In genomic region chr12:111166681-111167289, GRCm38 (mm10) we compare ENCODE assay signal across 9 mouse cellular contexts. TPM values are rescaled to one million over a fixed set of nuclear protein-coding genes. Genes with fewer than 3 reads are reported as not detected.
DNase-seq lines count a peak whose midpoint lies in the region; ATAC-seq and TF ChIP-seq lines count a peak whose summit lies in the region.
"Had no signal": no experiment of that assay in that cellular context is flagged by ENCODE, and none has a peak within 500 bp of the region (broad histone marks: within the 10 kb centered on the region; RNA-seq: fewer than 3 reads in every experiment).

No protein-coding gene starts in this region.

- H3K36me3 ChIP-seq in forebrain, embryonic 13.5 days (ENCODE audit: poor library complexity, severe bottlenecking), result peaks cover 7% of the 10 kb centered on the region; the same call in 1 of the 2 replicates
- H3K36me3 ChIP-seq in intestine, embryonic 15.5 days, result no peaks in the 10 kb centered on the region
- 0 out of 2 replicates have a peak, but pooled peaks cover 2% of the 10 kb centered on the region for H3K36me3 ChIP-seq in lung, postnatal 0 days (ENCODE audit: insufficient read depth, low read length)

- TF ChIP-seq EP300 in lung, postnatal 0 days (IDR thresholded peaks at IDR 0.05), result no peak

- WGBS in lung, adult 2 months, result under 1% methylated on average over 48 of the region's 48 CpGs
- under 1% methylated on average over 46 of the region's 48 CpGs for WGBS in forebrain, embryonic 13.5 days
- WGBS in intestine, embryonic 15.5 days, result under 1% methylated on average over 48 of the region's 48 CpGs
- WGBS in lung, postnatal 0 days, result under 1% methylated on average over 39 of the region's 48 CpGs

- DNase-seq in lung, adult 2 months, result peak; percentile 52
- no peak for DNase-seq in lung, postnatal 25 days (ENCODE audit: low spot score)
- peak; percentile 39 to 61 for DNase-seq in adrenal gland, postnatal 36 days
- DNase-seq in lung, postnatal 0 days (ENCODE audit: low spot score), result peak; percentile 25
- DNase-seq in spleen, postnatal 10 days (ENCODE audit: low spot score in 2 of 2), result peak; percentile 29 to 46

- H3K27me3 ChIP-seq in forebrain, embryonic 13.5 days, result no peaks in the 10 kb centered on the region
- no peaks in the 10 kb centered on the region for H3K27me3 ChIP-seq in intestine, embryonic 15.5 days (replicated peaks)
- H3K27me3 ChIP-seq in lung, postnatal 0 days (replicated peaks; ENCODE audit: insufficient read depth, low read length), result no peaks in the 10 kb centered on the region

- peak overlapping the region; percentile 83 for H3K4me2 ChIP-seq in forebrain, embryonic 13.5 days
- H3K4me2 ChIP-seq in intestine, embryonic 15.5 days (replicated peaks), result peak overlapping the region; percentile 82
- H3K4me2 ChIP-seq in lung, postnatal 0 days (replicated peaks; ENCODE audit: low read depth, low read length), result peak overlapping the region; percentile 92

- peak overlapping the region; percentile 64 for H3K4me3 ChIP-seq in lung, adult 2 months (replicated peaks; ENCODE audit: extremely low read depth, low read depth, low read length)
- peak overlapping the region; percentile 86 for H3K4me3 ChIP-seq in forebrain, embryonic 13.5 days
- H3K4me3 ChIP-seq in intestine, embryonic 15.5 days (replicated peaks), result peak overlapping the region; percentile 78
- H3K4me3 ChIP-seq in lung, postnatal 0 days (ENCODE audit: low read depth, low read length), result peak overlapping the region; percentile 65

- H3K27ac ChIP-seq in forebrain, embryonic 13.5 days, result peak overlapping the region; percentile 91
- H3K27ac ChIP-seq in intestine, embryonic 15.5 days, result peak overlapping the region; percentile 79
- H3K27ac ChIP-seq in lung, postnatal 0 days (ENCODE audit: low read length), result peak overlapping the region; percentile 75

- H3K9ac ChIP-seq in forebrain, embryonic 13.5 days, result peak overlapping the region; percentile 86
- H3K9ac ChIP-seq in intestine, embryonic 15.5 days, result peak overlapping the region; percentile 72
- peak overlapping the region; percentile 66 for H3K9ac ChIP-seq in lung, postnatal 0 days (replicated peaks; ENCODE audit: low read depth)

- TF ChIP-seq POLR2A in lung, adult 2 months (IDR thresholded peaks at IDR 0.05; ENCODE audit: borderline replicate concordance, extremely low read depth, low read depth, low read length), result no peak

- TF ChIP-seq CTCF in lung, adult 2 months (IDR thresholded peaks at IDR 0.05; ENCODE audit: insufficient read depth, low read length), result no peak
- TF ChIP-seq CTCF in lung, postnatal 0 days (IDR thresholded peaks at IDR 0.05), result no peak

- peaks cover 7% of the 10 kb centered on the region for H3K4me1 ChIP-seq in lung, adult 2 months (ENCODE audit: control insufficient read depth, insufficient read depth, low read length)
- peaks cover 61% of the 10 kb centered on the region for H3K4me1 ChIP-seq in forebrain, embryonic 13.5 days
- H3K4me1 ChIP-seq in intestine, embryonic 15.5 days (replicated peaks), result peaks cover 28% of the 10 kb centered on the region
- H3K4me1 ChIP-seq in lung, postnatal 0 days (ENCODE audit: insufficient read depth, low read depth, low read length), result peaks cover 5% of the 10 kb centered on the region; the same call in 1 of the 2 replicates

- no peaks in the 10 kb centered on the region for H3K9me3 ChIP-seq in forebrain, embryonic 13.5 days (replicated peaks)
- no peaks in the 10 kb centered on the region for H3K9me3 ChIP-seq in intestine, embryonic 15.5 days
- H3K9me3 ChIP-seq in lung, postnatal 0 days (ENCODE audit: low read length), result no peaks in the 10 kb centered on the region

- peak; percentile 19; the same call in 1 of the 2 replicates for ATAC-seq in forebrain, embryonic 13.5 days
- ATAC-seq in intestine, embryonic 15.5 days, result peak; percentile 44
- peak; percentile 21 for ATAC-seq in lung, postnatal 0 days
- ATAC-seq in megakaryocyte progenitor cell, adult 5-6 weeks (replicated peaks; ENCODE audit: poor library complexity), result no peak

RNA-seq across cellular contexts. Expression of gene Traf3, which starts 0.6 kb away (rescaled TPM):
- polyA plus RNA-seq in lung, adult 2 months (2012; rRNA removed), result 16.8 and 20.2 TPM in 2 replicates
- 10 to 100 TPM; 28.9 to 30.9 TPM for total RNA-seq in adrenal gland, postnatal 36 days (2021)
- polyA plus RNA-seq in forebrain, embryonic 13.5 days (2015; fragmentation: Nextera tagmentation; extraction: Ambion mirVana), result 12.8 and 17.2 TPM in 2 replicates
- polyA plus RNA-seq in intestine, embryonic 15.5 days (2015; fragmentation: Nextera tagmentation; extraction: Ambion mirVana), result 6.9 and 7.8 TPM in 2 replicates
- 3.1 and 4.7 TPM in 2 replicates for polyA plus RNA-seq in lung, postnatal 0 days (2015; fragmentation: Nextera tagmentation; extraction: Ambion mirVana)
- total RNA-seq in megakaryocyte progenitor cell, adult 5-6 weeks (2015), result 12.0 and 12.4 TPM in 2 replicates
- total RNA-seq in megakaryocyte progenitor cell, adult 5-6 weeks (2017), result 24.1 and 24.5 TPM in 2 replicates

RNA-seq across cellular contexts. Expression of gene 4930595D18Rik, which starts 17.5 kb away (rescaled TPM):
- not detected in 2 replicates for polyA plus RNA-seq in lung, adult 2 months (2012; rRNA removed)
- total RNA-seq in adrenal gland, postnatal 36 days (2021), result not detected
- polyA plus RNA-seq in forebrain, embryonic 13.5 days (2015; fragmentation: Nextera tagmentation; extraction: Ambion mirVana), result 0.21 TPM in 1 of 2 replicates, not detected in the other
- polyA plus RNA-seq in intestine, embryonic 15.5 days (2015; fragmentation: Nextera tagmentation; extraction: Ambion mirVana), result not detected in 2 replicates
- polyA plus RNA-seq in lung, postnatal 0 days (2015; fragmentation: Nextera tagmentation; extraction: Ambion mirVana), result not detected in 2 replicates
- total RNA-seq in megakaryocyte progenitor cell, adult 5-6 weeks (2015), result not detected in 2 replicates
- not detected in 2 replicates for total RNA-seq in megakaryocyte progenitor cell, adult 5-6 weeks (2017)
- polyA plus RNA-seq: frontal cortex, adult 2 months had no signal
